Mouse (Mus musculus) hindbrain, postnatal 0 days (tissue): ENCODE measurements around the gene Nfe2l2. TPM values are rescaled to one million over a fixed set of nuclear protein-coding genes. Genes with fewer than 3 reads are reported as not detected.
A peak's percentile ranks its signal among the peaks of the same experiment; 100 is the strongest.

Experiments used
- ATAC-seq: fragments of 200-750 bp; cut with Nextera tagmentation; 2 replicates; pipeline ENCODE4 v1.8.0; 2017; ENCODE audit warnings: mild to moderate bottlenecking, moderate TSS enrichment, moderate library complexity
- DNase-seq: peaks from one replicate; pipeline ENCODE4 v3.0.0-alpha.2; 2015; ENCODE audit warnings: low spot score
- H3K27ac ChIP-seq: fragments of 300-500 bp; sonication (generic); 2 replicates; pipeline ENCODE4 v1.5.1; 2014; ENCODE audit warnings: mild to moderate bottlenecking
- H3K27me3 ChIP-seq: fragments of 300-500 bp; sonication (generic); 2 replicates; pipeline ENCODE4 v1.6.1; 2014; ENCODE audit warnings: low read length, mixed read lengths; ENCODE audit not compliant: insufficient read depth
- H3K36me3 ChIP-seq: fragments of 300-500 bp; sonication (generic); 2 replicates; pipeline ENCODE4 v1.6.1; 2014; ENCODE audit warnings: low read length, mixed read lengths; ENCODE audit not compliant: insufficient read depth
- H3K4me1 ChIP-seq: fragments of 300-500 bp; sonication (generic); 2 replicates; pipeline ENCODE4 v1.6.1; 2014; ENCODE audit warnings: antibody characterized with exemption, low read length, mixed read lengths; ENCODE audit not compliant: insufficient read depth
- H3K4me2 ChIP-seq: fragments of 300-500 bp; sonication (generic); 2 replicates; pipeline ENCODE4 v1.6.1; 2014; ENCODE audit warnings: low read depth, mild to moderate bottlenecking, low read length, moderate library complexity, mixed read lengths
- H3K4me3 ChIP-seq: fragments of 300-500 bp; sonication (generic); 2 replicates; pipeline ENCODE4 v1.5.1; 2014; ENCODE audit warnings: low read length
- H3K9ac ChIP-seq: fragments of 300-500 bp; sonication (generic); replicated peaks from 2 replicates; pipeline ENCODE4 v1.6.1; 2014; ENCODE audit warnings: mild to moderate bottlenecking, low read length, moderate library complexity, mixed read lengths
- H3K9me3 ChIP-seq: fragments of 300-500 bp; sonication (generic); 2 replicates; pipeline ENCODE4 v1.6.1; 2016; ENCODE audit warnings: low read length, mixed read lengths
- CTCF ChIP-seq: IDR thresholded peaks from 2 replicates; pipeline ENCODE4 v1.5.1; 2016; ENCODE audit warnings: antibody characterized with exemption, control low read depth, low read depth
- WGBS: fragments of 180-500 bp; shearing (Covaris S2); extraction: QIAGEN DNeasy Blood & Tissue Kit; methylation state at CpG from one replicate; pipeline ENCODE4 v1.1.7; 2014; 5-methylcytosine and 5-hydroxymethylcytosine counted together
- polyA plus RNA-seq: library from polyadenylated mRNA; unstranded; fragments of >200 nt; fragmentation: Nextera tagmentation; extraction: Ambion mirVana; gene quantifications from 2 replicates; pipeline ENCODE4 v1.2.1, GENCODE M21; 2015
- total RNA-seq: library from RNA; depleted of rRNA; stranded (reverse); fragments of >200 nt; gene quantifications from 2 replicates; pipeline ENCODE4 v1.2.3, GENCODE M21; 2014

The Nfe2l2 gene
- total and polyA plus RNA-seq, 2 experiments from 2014 or later: 11.6 to 17.0 TPM

DNA sequence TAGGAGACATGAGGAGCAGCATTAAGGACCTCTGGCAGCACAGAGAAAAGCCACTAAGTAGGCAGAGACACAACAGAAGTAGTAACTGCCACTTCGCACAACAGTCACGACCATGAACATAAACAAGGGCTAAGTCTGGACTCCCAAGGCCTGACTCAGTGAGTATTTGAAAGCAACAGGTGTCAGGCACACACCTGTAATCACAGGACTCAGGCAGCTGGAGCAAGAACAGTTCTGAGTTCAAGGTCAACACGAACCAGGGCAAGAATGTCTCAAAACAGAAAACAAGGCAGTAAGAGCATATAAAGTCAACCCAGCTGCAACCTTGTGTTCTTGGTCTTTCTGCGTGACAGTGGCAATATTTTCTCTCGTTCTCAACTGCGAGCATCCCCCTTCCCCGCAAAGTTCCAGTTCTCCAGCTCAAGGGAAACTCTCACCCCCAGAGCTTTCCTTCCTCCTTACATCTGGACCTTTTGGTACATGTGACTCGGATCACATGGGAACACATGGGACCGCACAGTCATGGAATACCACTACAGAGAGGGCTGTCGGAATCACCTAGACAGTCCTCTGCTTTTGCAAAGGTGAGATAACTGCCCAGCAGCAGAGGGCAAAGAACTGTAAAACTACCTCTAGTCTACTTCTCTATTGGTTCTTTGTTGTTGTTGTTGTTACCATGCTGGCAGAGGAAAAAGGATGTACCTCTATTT is 17.2 kb downstream of the Nfe2l2 start:
- no peaks in the 10 kb centered on the region for H3K36me3 ChIP-seq
- DNase-seq (no peak), ATAC-seq (no peak)
- no peak overlapping the region for H3K4me2 ChIP-seq
- H3K9me3 ChIP-seq: no peaks in the 10 kb centered on the region
- H3K4me1 ChIP-seq: no peaks in the 10 kb centered on the region
- no peak overlapping the region for H3K4me3 ChIP-seq
- H3K27me3 ChIP-seq: no peaks in the 10 kb centered on the region
- H3K9ac ChIP-seq: no peak overlapping the region
- no peak for TF ChIP-seq CTCF
- 92% methylated on average over 10 of the region's 10 CpGs for WGBS
- H3K27ac ChIP-seq: no peak overlapping the region

DNA sequence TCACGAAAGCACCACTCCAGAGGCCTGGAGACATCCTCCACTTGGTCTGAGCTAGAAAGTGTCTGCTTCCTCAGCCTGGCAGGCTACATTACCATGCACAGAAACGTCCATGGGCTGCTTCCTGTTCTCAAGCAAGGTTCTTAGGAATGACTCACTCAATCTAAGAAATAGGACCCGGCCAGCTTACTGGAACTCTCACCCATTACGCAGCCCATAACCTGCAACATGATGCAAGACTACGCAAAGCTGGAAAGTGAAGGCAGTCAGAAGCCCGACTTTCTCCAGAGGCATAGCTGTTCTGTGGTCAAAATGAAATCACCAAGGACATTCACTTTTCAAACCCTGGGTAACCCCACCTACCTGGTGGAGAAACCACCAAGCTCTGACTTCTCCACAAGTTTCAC is 19.0 kb downstream of the Nfe2l2 start:
- ATAC-seq (no peak), DNase-seq (no peak)
- H3K27ac ChIP-seq: no peak overlapping the region
- no peaks in the 10 kb centered on the region for H3K36me3 ChIP-seq
- no peaks in the 10 kb centered on the region for H3K9me3 ChIP-seq
- no peak overlapping the region for H3K9ac ChIP-seq
- no peaks in the 10 kb centered on the region for H3K27me3 ChIP-seq
- TF ChIP-seq CTCF: no peak
- H3K4me1 ChIP-seq: no peaks in the 10 kb centered on the region
- 88% methylated on average over 6 of the region's 6 CpGs for WGBS
- no peak overlapping the region for H3K4me3 ChIP-seq
- H3K4me2 ChIP-seq: no peak overlapping the region

GRCm38 (mm10) chr2:75684526-75684925 is 19.9 kb downstream of the Nfe2l2 start:
- no peak for TF ChIP-seq CTCF

GRCm38 (mm10) chr2:75682978-75683709 is 21.3 kb downstream of the Nfe2l2 start:
- WGBS: 65% methylated on average over 15 of the region's 15 CpGs
- ATAC-seq (no peak), DNase-seq (no peak)
- no peaks in the 10 kb centered on the region for H3K4me1 ChIP-seq
- no peaks in the 10 kb centered on the region for H3K36me3 ChIP-seq
- no peaks in the 10 kb centered on the region for H3K9me3 ChIP-seq
- no peak overlapping the region for H3K4me2 ChIP-seq
- H3K4me3 ChIP-seq: no peak overlapping the region
- no peak for TF ChIP-seq CTCF
- H3K9ac ChIP-seq: no peak overlapping the region
- H3K27ac ChIP-seq: peak overlapping the region; percentile 38; the same call in 1 of the 2 replicates
- no peaks in the 10 kb centered on the region for H3K27me3 ChIP-seq

More at GRCm38 (mm10) chr2:75684526-75684925, 19.9 kb downstream of the Nfe2l2 start:
- H3K9ac ChIP-seq: no peak overlapping the region
- no peaks in the 10 kb centered on the region for H3K9me3 ChIP-seq
- no peak for ATAC-seq
- H3K4me2 ChIP-seq: no peak overlapping the region
- DNase-seq: no peak
- H3K27ac ChIP-seq: no peak overlapping the region
- H3K4me1 ChIP-seq: no peaks in the 10 kb centered on the region
- no peaks in the 10 kb centered on the region for H3K27me3 ChIP-seq
- WGBS: 65% methylated on average over 3 of the region's 3 CpGs
- no peak overlapping the region for H3K4me3 ChIP-seq
- H3K36me3 ChIP-seq: no peaks in the 10 kb centered on the region

DNA sequence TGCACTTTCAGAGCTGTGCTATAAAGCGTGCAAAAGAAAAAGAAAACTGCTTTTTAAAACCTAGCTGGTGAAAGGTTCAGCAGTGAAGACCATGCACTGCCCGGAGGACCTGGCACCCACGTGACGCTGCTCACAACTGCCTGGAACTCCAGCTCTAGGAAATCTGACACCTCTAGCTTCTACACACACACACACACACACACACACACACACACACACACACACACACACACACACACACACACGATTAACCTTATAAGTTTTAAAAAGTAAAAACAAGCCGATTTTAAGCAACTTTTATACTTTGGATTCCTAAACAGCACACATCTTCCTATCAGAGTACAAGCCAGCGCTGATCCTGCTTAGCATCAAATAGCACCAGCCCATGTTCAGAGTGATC is 23.0 kb downstream of the Nfe2l2 start:
- no peak for TF ChIP-seq CTCF
- no peaks in the 10 kb centered on the region for H3K4me1 ChIP-seq
- H3K9me3 ChIP-seq: no peaks in the 10 kb centered on the region
- H3K27me3 ChIP-seq: no peaks in the 10 kb centered on the region
- WGBS: 80% methylated on average over 7 of the region's 7 CpGs
- H3K36me3 ChIP-seq: peaks cover 3% of the 10 kb centered on the region; the same call in 1 of the 2 replicates
- no peak overlapping the region for H3K9ac ChIP-seq
- no peak overlapping the region for H3K4me3 ChIP-seq
- no peak for DNase-seq
- H3K27ac ChIP-seq: no peak overlapping the region
- ATAC-seq: no peak
- H3K4me2 ChIP-seq: no peak overlapping the region

GRCm38 (mm10) chr2:75679947-75680346 is 24.5 kb downstream of the Nfe2l2 start:
- Histone ChIP-seq H3K36me3 (peaks cover 7% of the 10 kb centered on the region; the same call in 1 of the 2 replicates), H3K9me3 (no peaks in the 10 kb centered on the region), H3K4me1 (no peaks in the 10 kb centered on the region), H3K27me3 (no peaks in the 10 kb centered on the region), H3K4me2 (no peak overlapping the region), H3K4me3 (no peak overlapping the region), H3K27ac (no peak overlapping the region), H3K9ac (no peak overlapping the region)
- DNase-seq: no peak
- ATAC-seq: no peak
- no peak for TF ChIP-seq CTCF
- WGBS: 90% methylated on average over 8 of the region's 8 CpGs

DNA sequence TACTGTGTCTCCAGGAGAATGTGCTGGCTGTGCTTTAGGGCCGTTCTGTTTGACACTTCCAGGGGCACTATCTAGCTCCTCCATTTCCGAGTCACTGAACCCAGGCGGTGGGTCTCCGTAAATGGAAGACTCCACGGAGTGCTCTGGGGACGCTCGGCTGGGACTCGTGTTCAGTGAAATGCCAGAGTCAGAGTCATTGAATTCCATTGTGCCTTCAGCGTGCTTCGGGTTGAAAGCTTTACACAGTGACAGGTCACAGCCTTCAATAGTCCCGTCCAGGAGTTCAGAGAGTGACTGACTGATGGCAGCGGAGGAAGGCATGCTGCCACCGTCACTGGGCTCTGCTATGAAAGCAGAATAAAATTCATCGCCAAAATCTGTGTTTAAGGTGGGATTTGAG is 27.9 kb downstream of the Nfe2l2 start:
- Histone ChIP-seq H3K4me3 (no peak overlapping the region), H3K4me1 (no peaks in the 10 kb centered on the region), H3K9me3 (no peaks in the 10 kb centered on the region), H3K4me2 (no peak overlapping the region), H3K27ac (no peak overlapping the region), H3K9ac (no peak overlapping the region), H3K36me3 (peaks cover 7% of the 10 kb centered on the region; the same call in 1 of the 2 replicates), H3K27me3 (no peaks in the 10 kb centered on the region)
- WGBS: 52% methylated on average over 14 of the region's 14 CpGs
- ATAC-seq: no peak
- TF ChIP-seq CTCF: no peak
- no peak for DNase-seq
